Mouse (Mus musculus): ENCODE data around the gene Strbp. TPM values are rescaled to one million over a fixed set of nuclear protein-coding genes. Genes with fewer than 3 reads are reported as not detected.
A peak's percentile ranks its signal among the peaks of the same experiment; 100 is the strongest.

The Strbp gene
- polyA plus RNA-seq, 1 experiment = 4.8 TPM

GRCm38 (mm10) chr2:37744773-37745395 lies 41.2 kb upstream of the Strbp start:
- TF ChIP-seq POLR2A (IDR thresholded peaks at IDR 0.05; ENCODE audit: low read depth, low read length) (no peak), CTCF (IDR thresholded peaks at IDR 0.05; ENCODE audit: extremely low read depth, insufficient read depth, insufficient read length, insufficient replicate concordance) (no peak)
- Histone ChIP-seq H3K4me3 (ENCODE audit: extremely low read depth, insufficient read depth, insufficient read length) (no peak overlapping the region), H3K27me3 (ENCODE audit: control insufficient read depth, insufficient read depth, low read length) (no peaks in the 10 kb centered on the region), H3K36me3 (ENCODE audit: control insufficient read depth, insufficient read depth, low read length) (no peaks in the 10 kb centered on the region), H3K4me1 (ENCODE audit: control insufficient read depth, insufficient read depth, insufficient read length) (peaks cover 12% of the 10 kb centered on the region; the same call in 1 of the 2 replicates), H3K27ac (ENCODE audit: insufficient read depth, low read length) (no peak overlapping the region)
- no peak for DNase-seq (ENCODE audit: low read depth in 1 of 2, low spot score in 2 of 2)
- 90% methylated on average over 10 of the region's 10 CpGs for WGBS

DNA sequence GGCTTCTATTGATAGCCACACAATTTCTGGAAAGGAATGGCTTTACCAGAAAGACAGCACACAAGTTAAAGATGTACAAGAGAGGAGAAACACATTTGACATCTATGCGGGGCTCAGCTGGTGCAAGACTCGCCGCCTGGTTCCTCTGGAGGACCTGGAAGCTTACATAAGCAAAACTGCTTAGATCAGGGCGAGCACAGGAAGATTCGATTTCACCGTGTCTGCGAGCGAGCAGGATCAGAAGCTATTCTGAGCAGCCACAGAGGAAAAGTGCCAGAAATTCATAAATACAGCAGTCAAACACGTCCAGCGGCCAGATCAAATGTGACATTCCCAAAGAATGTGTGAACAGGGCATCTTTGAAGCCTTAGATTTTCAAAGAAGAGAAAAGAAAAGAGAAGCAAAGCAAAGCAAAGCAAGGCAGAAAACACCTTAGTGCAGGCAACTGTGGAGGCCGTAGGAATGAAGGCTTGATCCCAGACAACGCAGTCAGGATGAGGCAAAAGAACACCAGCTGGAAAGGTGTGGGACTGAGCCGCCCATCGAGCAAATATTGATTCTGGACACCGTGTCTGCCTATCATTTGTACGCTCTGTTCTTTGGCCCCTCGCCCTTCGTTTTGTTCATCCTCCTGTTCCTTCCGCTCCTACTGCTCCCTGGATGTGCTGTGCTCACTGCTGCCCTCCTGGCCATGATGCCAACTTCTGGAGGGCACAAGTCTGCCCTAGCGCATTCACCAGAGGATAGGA lies 38.3 kb upstream of the Strbp start:
- no peaks in the 10 kb centered on the region for H3K27me3 ChIP-seq (ENCODE audit: control insufficient read depth, insufficient read depth, low read length)
- no peak for DNase-seq (ENCODE audit: low read depth in 1 of 2, low spot score in 2 of 2)
- peaks cover 6% of the 10 kb centered on the region; the same call in 1 of the 2 replicates for H3K4me1 ChIP-seq (ENCODE audit: control insufficient read depth, insufficient read depth, insufficient read length)
- 83% methylated on average over 20 of the region's 20 CpGs for WGBS
- no peak overlapping the region for H3K27ac ChIP-seq (ENCODE audit: insufficient read depth, low read length)
- H3K36me3 ChIP-seq (ENCODE audit: control insufficient read depth, insufficient read depth, low read length) = no peaks in the 10 kb centered on the region
- H3K4me3 ChIP-seq (ENCODE audit: extremely low read depth, insufficient read depth, insufficient read length) = no peak overlapping the region
- no peak for TF ChIP-seq POLR2A (IDR thresholded peaks at IDR 0.05; ENCODE audit: low read depth, low read length)
- no peak for TF ChIP-seq CTCF (IDR thresholded peaks at IDR 0.05; ENCODE audit: extremely low read depth, insufficient read depth, insufficient read length, insufficient replicate concordance)

DNA sequence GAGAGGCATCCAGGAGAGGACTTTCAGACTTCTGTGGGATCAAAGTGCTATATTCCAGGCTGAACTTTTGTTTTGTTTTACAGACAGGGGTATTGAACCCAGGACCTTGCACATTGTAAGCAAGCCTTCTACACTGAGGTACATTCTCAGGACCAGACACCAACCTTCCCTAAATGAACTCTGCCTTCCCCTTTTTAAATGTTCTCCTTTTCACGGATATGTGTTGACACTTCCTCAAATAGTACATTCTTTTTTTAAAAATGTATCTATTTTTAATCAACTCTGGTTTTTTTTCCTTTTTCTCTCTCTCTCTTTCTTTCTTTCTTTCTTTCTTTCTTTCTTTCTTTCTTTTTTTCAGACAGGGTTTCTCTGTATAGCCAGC lies 32.1 kb upstream of the Strbp start:
- TF ChIP-seq POLR2A (IDR thresholded peaks at IDR 0.05; ENCODE audit: low read depth, low read length) (no peak), CTCF (IDR thresholded peaks at IDR 0.05; ENCODE audit: extremely low read depth, insufficient read depth, insufficient read length, insufficient replicate concordance) (no peak)
- Histone ChIP-seq H3K27ac (ENCODE audit: insufficient read depth, low read length) (no peak overlapping the region), H3K27me3 (ENCODE audit: control insufficient read depth, insufficient read depth, low read length) (no peaks in the 10 kb centered on the region), H3K4me3 (ENCODE audit: extremely low read depth, insufficient read depth, insufficient read length) (no peak overlapping the region), H3K4me1 (ENCODE audit: control insufficient read depth, insufficient read depth, insufficient read length) (peaks cover 19% of the 10 kb centered on the region), H3K36me3 (ENCODE audit: control insufficient read depth, insufficient read depth, low read length) (no peaks in the 10 kb centered on the region)
- WGBS = 6% methylated on average over 1 of the region's 1 CpGs
- no peak for DNase-seq (ENCODE audit: low read depth in 1 of 2, low spot score in 2 of 2)

DNA sequence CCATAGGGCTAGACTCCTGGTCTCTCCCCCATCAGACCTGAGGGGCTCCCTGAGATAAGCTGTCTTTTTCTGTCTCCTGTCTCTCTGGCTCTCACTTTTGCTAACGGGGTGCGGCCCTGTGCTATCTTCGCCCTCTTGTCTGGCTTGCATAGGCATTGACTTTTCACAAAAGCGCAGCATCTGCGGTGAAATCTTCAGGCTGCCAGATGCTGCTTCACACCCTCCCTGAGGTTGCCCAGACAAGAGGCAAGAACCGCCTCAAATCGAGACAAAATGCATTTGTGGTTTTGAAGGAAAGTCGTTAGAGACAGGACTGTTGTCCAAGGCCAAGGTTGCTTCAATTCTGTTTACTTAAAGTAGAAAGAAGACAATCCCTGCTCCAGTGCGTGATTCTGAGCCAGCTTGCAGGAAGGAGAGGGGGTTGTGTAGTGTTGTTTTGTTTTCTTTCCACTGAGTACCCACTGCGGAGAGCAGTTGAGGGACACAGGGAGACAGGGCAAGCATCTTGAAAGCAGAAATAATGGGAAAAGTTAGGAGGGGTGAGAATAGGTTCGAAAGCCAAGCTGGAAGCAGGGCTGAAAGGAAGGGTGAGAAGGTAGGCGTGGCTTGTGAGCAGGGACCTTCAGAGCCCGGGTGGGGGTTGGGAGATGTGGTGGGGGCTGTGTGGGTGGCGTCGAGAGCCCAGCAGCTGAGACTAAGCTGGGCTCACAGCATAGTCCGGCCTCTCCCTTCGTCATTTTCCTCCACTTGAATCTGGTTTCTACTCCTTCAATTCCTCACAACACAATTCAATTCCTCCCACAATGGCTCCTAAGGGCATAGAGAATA lies 31.5 kb upstream of the Strbp start:
- Histone ChIP-seq H3K36me3 (ENCODE audit: control insufficient read depth, insufficient read depth, low read length) (no peaks in the 10 kb centered on the region), H3K27ac (ENCODE audit: insufficient read depth, low read length) (no peak overlapping the region), H3K4me1 (ENCODE audit: control insufficient read depth, insufficient read depth, insufficient read length) (peaks cover 20% of the 10 kb centered on the region), H3K4me3 (ENCODE audit: extremely low read depth, insufficient read depth, insufficient read length) (no peak overlapping the region), H3K27me3 (ENCODE audit: control insufficient read depth, insufficient read depth, low read length) (no peaks in the 10 kb centered on the region)
- no peak for TF ChIP-seq POLR2A (IDR thresholded peaks at IDR 0.05; ENCODE audit: low read depth, low read length)
- TF ChIP-seq CTCF (IDR thresholded peaks at IDR 0.05; ENCODE audit: extremely low read depth, insufficient read depth, insufficient read length, insufficient replicate concordance) = no peak
- DNase-seq (ENCODE audit: low read depth in 1 of 2, low spot score in 2 of 2) = peak in 1 of 2 experiments; percentile 47
- WGBS = 16% methylated on average over 17 of the region's 17 CpGs

- Histone ChIP-seq H3K4me1 (ENCODE audit: control insufficient read depth, insufficient read depth, insufficient read length) (peaks cover 17% of the 10 kb centered on the region), H3K4me3 (ENCODE audit: extremely low read depth, insufficient read depth, insufficient read length) (no peak overlapping the region), H3K27ac (ENCODE audit: insufficient read depth, low read length) (peak overlapping the region; percentile 58), H3K27me3 (ENCODE audit: control insufficient read depth, insufficient read depth, low read length) (no peaks in the 10 kb centered on the region), H3K36me3 (ENCODE audit: control insufficient read depth, insufficient read depth, low read length) (no peaks in the 10 kb centered on the region)
- WGBS = 23% methylated on average over 5 of the region's 5 CpGs
- peak; percentile 22 to 68 for DNase-seq (ENCODE audit: low read depth in 1 of 2, low spot score in 2 of 2)
- TF ChIP-seq POLR2A (IDR thresholded peaks at IDR 0.05; ENCODE audit: low read depth, low read length) (no peak), CTCF (IDR thresholded peaks at IDR 0.05; ENCODE audit: extremely low read depth, insufficient read depth, insufficient read length, insufficient replicate concordance) (no peak)
These were observed 27.7 kb upstream of the Strbp start for GRCm38 (mm10) chr2:37731241-37731801.

- no peak for TF ChIP-seq POLR2A (IDR thresholded peaks at IDR 0.05; ENCODE audit: low read depth, low read length)
- Histone ChIP-seq H3K36me3 (ENCODE audit: control insufficient read depth, insufficient read depth, low read length) (no peaks in the 10 kb centered on the region), H3K4me1 (ENCODE audit: control insufficient read depth, insufficient read depth, insufficient read length) (no peaks in the 10 kb centered on the region), H3K27me3 (ENCODE audit: control insufficient read depth, insufficient read depth, low read length) (no peaks in the 10 kb centered on the region), H3K4me3 (ENCODE audit: extremely low read depth, insufficient read depth, insufficient read length) (no peak overlapping the region), H3K27ac (ENCODE audit: insufficient read depth, low read length) (no peak overlapping the region)
- 90% methylated on average over 4 of the region's 4 CpGs for WGBS
- no peak for DNase-seq (ENCODE audit: low read depth in 1 of 2, low spot score in 2 of 2)
These were observed 20.6 kb upstream of the Strbp start for GRCm38 (mm10) chr2:37724231-37724630.
